Mouse (Mus musculus): Measurements from ENCODE around the gene Chchd3. TPM values are rescaled to one million over a fixed set of nuclear protein-coding genes. Genes with fewer than 3 reads are reported as not detected.
A peak's percentile ranks its signal among the peaks of the same experiment; 100 is the strongest.

The Chchd3 gene
- polyA plus RNA-seq (2015; fragmentation: Nextera tagmentation; extraction: Ambion mirVana) = 102 and 106 TPM in 2 replicates

- Histone ChIP-seq H3K9ac (peak within 1 kb of the TSS; percentile 67), H3K4me2 (peak within 1 kb of the TSS; percentile 79), H3K4me3 (peak within 1 kb of the TSS; percentile 80), H3K27me3 (replicated peaks) (no peaks in the 10 kb centered on the region), H3K4me1 (peaks cover 17% of the 10 kb centered on the region), H3K9me3 (no peaks in the 10 kb centered on the region), H3K27ac (peak within 1 kb of the TSS; percentile 57), H3K36me3 (replicated peaks) (peaks cover 3% of the 10 kb centered on the region; the same call in 1 of the 2 replicates)
- peak; percentile 100 for ATAC-seq (replicated peaks)
- under 1% methylated on average over 50 of the region's 50 CpGs for WGBS
Observed at GRCm38 (mm10) chr6:33059735-33060576, at the start of gene Chchd3. Gene Chchd3 (minus strand): TSS chr6:33060260.

GRCm38 (mm10) chr6:33104661-33105060 is 44.6 kb upstream of the Chchd3 start:
- no peaks in the 10 kb centered on the region for H3K27me3 ChIP-seq (replicated peaks)
- H3K4me3 ChIP-seq = no peak overlapping the region
- no peak for ATAC-seq (replicated peaks)
- no peak overlapping the region for H3K9ac ChIP-seq
- no peak overlapping the region for H3K4me2 ChIP-seq
- no peaks in the 10 kb centered on the region for H3K36me3 ChIP-seq (replicated peaks)
- 85% methylated on average over 6 of the region's 6 CpGs for WGBS
- H3K4me1 ChIP-seq = no peaks in the 10 kb centered on the region
- no peak overlapping the region for H3K27ac ChIP-seq
- H3K9me3 ChIP-seq = no peaks in the 10 kb centered on the region

- H3K4me2 ChIP-seq = no peak overlapping the region
- WGBS = 83% methylated on average over 4 of the region's 4 CpGs
- no peak overlapping the region for H3K9ac ChIP-seq
- H3K27me3 ChIP-seq (replicated peaks) = no peaks in the 10 kb centered on the region
- no peak overlapping the region for H3K27ac ChIP-seq
- H3K4me1 ChIP-seq = peaks cover 11% of the 10 kb centered on the region
- H3K36me3 ChIP-seq (replicated peaks) = no peaks in the 10 kb centered on the region
- no peaks in the 10 kb centered on the region for H3K9me3 ChIP-seq
- ATAC-seq (replicated peaks) = no peak
- no peak overlapping the region for H3K4me3 ChIP-seq
Observed at GRCm38 (mm10) chr6:33098903-33099302, 38.8 kb upstream of the Chchd3 start.

GRCm38 (mm10) chr6:33094671-33095233 is 34.7 kb upstream of the Chchd3 start:
- Histone ChIP-seq H3K27ac (0 out of 2 replicates have a peak overlapping the region, but pooled peaks have one; percentile 38), H3K4me2 (peak overlapping the region; percentile 25), H3K27me3 (replicated peaks) (no peaks in the 10 kb centered on the region), H3K36me3 (replicated peaks) (no peaks in the 10 kb centered on the region), H3K9ac (no peak overlapping the region), H3K4me3 (no peak overlapping the region), H3K9me3 (no peaks in the 10 kb centered on the region), H3K4me1 (peaks cover 11% of the 10 kb centered on the region)
- 0 out of 2 replicates have a peak, but pooled peaks have one; percentile 52 for ATAC-seq (replicated peaks)
- WGBS = 22% methylated on average over 8 of the region's 8 CpGs

- Histone ChIP-seq H3K27me3 (replicated peaks) (no peaks in the 10 kb centered on the region), H3K36me3 (replicated peaks) (no peaks in the 10 kb centered on the region), H3K9me3 (no peaks in the 10 kb centered on the region), H3K27ac (no peak overlapping the region), H3K4me2 (no peak overlapping the region), H3K9ac (no peak overlapping the region), H3K4me3 (no peak overlapping the region), H3K4me1 (no peaks in the 10 kb centered on the region)
- ATAC-seq (replicated peaks) = no peak
- 91% methylated on average over 1 of the region's 1 CpGs for WGBS
Observed at GRCm38 (mm10) chr6:33080186-33080585, 20.1 kb upstream of the Chchd3 start.

GRCm38 (mm10) chr6:33078260-33078936 is 18.3 kb upstream of the Chchd3 start:
- H3K27me3 ChIP-seq (replicated peaks) = no peaks in the 10 kb centered on the region
- ATAC-seq (replicated peaks) = no peak

GRCm38 (mm10) chr6:33066462-33066861 is 6.4 kb upstream of the Chchd3 start:
- no peaks in the 10 kb centered on the region for H3K36me3 ChIP-seq (replicated peaks)
- WGBS = 66% methylated on average over 4 of the region's 4 CpGs

More at GRCm38 (mm10) chr6:33078260-33078936, 18.3 kb upstream of the Chchd3 start:
- Histone ChIP-seq H3K4me1 (no peaks in the 10 kb centered on the region), H3K9ac (no peak overlapping the region), H3K4me3 (no peak overlapping the region), H3K27ac (no peak overlapping the region), H3K4me2 (no peak overlapping the region), H3K36me3 (replicated peaks) (no peaks in the 10 kb centered on the region), H3K9me3 (no peaks in the 10 kb centered on the region)
- WGBS = 85% methylated on average over 19 of the region's 19 CpGs

GRCm38 (mm10) chr6:33059276-33059675 is 784 bp downstream of the Chchd3 start:
- Histone ChIP-seq H3K4me2 (peak overlapping the region; percentile 79), H3K9me3 (no peaks in the 10 kb centered on the region), H3K4me1 (peaks cover 17% of the 10 kb centered on the region), H3K36me3 (replicated peaks) (peaks cover 5% of the 10 kb centered on the region; the same call in 1 of the 2 replicates), H3K27ac (no peak overlapping the region), H3K4me3 (peak overlapping the region; percentile 80), H3K9ac (peak overlapping the region; percentile 67), H3K27me3 (replicated peaks) (no peaks in the 10 kb centered on the region)
- no peak for ATAC-seq (replicated peaks)
- WGBS = 35% methylated on average over 7 of the region's 7 CpGs

More at GRCm38 (mm10) chr6:33066462-33066861, 6.4 kb upstream of the Chchd3 start:
- no peak for ATAC-seq (replicated peaks)
- H3K4me3 ChIP-seq = no peak overlapping the region
- H3K9ac ChIP-seq = no peak overlapping the region
- H3K27me3 ChIP-seq (replicated peaks) = no peaks in the 10 kb centered on the region
- H3K9me3 ChIP-seq = no peaks in the 10 kb centered on the region
- no peaks in the 10 kb centered on the region for H3K4me1 ChIP-seq
- H3K27ac ChIP-seq = no peak overlapping the region
- H3K4me2 ChIP-seq = no peak overlapping the region

GRCm38 (mm10) chr6:33056392-33056791 is 3.7 kb downstream of the Chchd3 start:
- no peak overlapping the region for H3K4me2 ChIP-seq
- no peak overlapping the region for H3K27ac ChIP-seq
- no peak overlapping the region for H3K4me3 ChIP-seq
- H3K36me3 ChIP-seq (replicated peaks) = peaks cover 5% of the 10 kb centered on the region; the same call in 1 of the 2 replicates
- WGBS = 77% methylated on average over 4 of the region's 4 CpGs
- H3K27me3 ChIP-seq (replicated peaks) = no peaks in the 10 kb centered on the region
- no peak overlapping the region for H3K9ac ChIP-seq
- no peak for ATAC-seq (replicated peaks)
- peaks cover 17% of the 10 kb centered on the region for H3K4me1 ChIP-seq
- no peaks in the 10 kb centered on the region for H3K9me3 ChIP-seq

GRCm38 (mm10) chr6:33055663-33056062 is 4.4 kb downstream of the Chchd3 start:
- peaks cover 5% of the 10 kb centered on the region; the same call in 1 of the 2 replicates for H3K36me3 ChIP-seq (replicated peaks)
- no peaks in the 10 kb centered on the region for H3K27me3 ChIP-seq (replicated peaks)
- 92% methylated on average over 4 of the region's 4 CpGs for WGBS
- no peak overlapping the region for H3K27ac ChIP-seq
- ATAC-seq (replicated peaks) = no peak
- no peak overlapping the region for H3K4me2 ChIP-seq
- no peaks in the 10 kb centered on the region for H3K9me3 ChIP-seq
- H3K4me3 ChIP-seq = no peak overlapping the region
- H3K9ac ChIP-seq = no peak overlapping the region
- H3K4me1 ChIP-seq = peaks cover 17% of the 10 kb centered on the region

- Histone ChIP-seq H3K4me1 (peaks cover 17% of the 10 kb centered on the region), H3K36me3 (replicated peaks) (peaks cover 5% of the 10 kb centered on the region; the same call in 1 of the 2 replicates), H3K4me3 (no peak overlapping the region), H3K9me3 (no peaks in the 10 kb centered on the region), H3K27ac (no peak overlapping the region), H3K4me2 (no peak overlapping the region), H3K9ac (no peak overlapping the region), H3K27me3 (replicated peaks) (no peaks in the 10 kb centered on the region)
- ATAC-seq (replicated peaks) = no peak
- 93% methylated on average over 4 of the region's 4 CpGs for WGBS
Observed at GRCm38 (mm10) chr6:33054946-33055345, 5.1 kb downstream of the Chchd3 start.

GRCm38 (mm10) chr6:33051642-33052041 is 8.4 kb downstream of the Chchd3 start:
- Histone ChIP-seq H3K9me3 (no peaks in the 10 kb centered on the region), H3K9ac (no peak overlapping the region), H3K4me3 (no peak overlapping the region), H3K27ac (no peak overlapping the region), H3K27me3 (replicated peaks) (no peaks in the 10 kb centered on the region), H3K36me3 (replicated peaks) (peaks cover 7% of the 10 kb centered on the region; the same call in 1 of the 2 replicates), H3K4me2 (no peak overlapping the region), H3K4me1 (peaks cover 3% of the 10 kb centered on the region; the same call in 1 of the 2 replicates)
- no peak for ATAC-seq (replicated peaks)
- 97% methylated on average over 2 of the region's 2 CpGs for WGBS
